Mouse (Mus musculus) kidney, adult 2 months (tissue): ENCODE data around the gene Snx21.

Experiments
- CTCF ChIP-seq: fragments of 200-500 bp; conservative IDR thresholded peaks from 2 replicates; pipeline ENCODE4 v1.5.1; 2011; ENCODE audit warnings: low read depth, mild to moderate bottlenecking, control low read depth, low read length, moderate library complexity, mixed read lengths; ENCODE audit not compliant: insufficient read depth, insufficient read length
- POLR2A ChIP-seq: fragments of 200-500 bp; IDR thresholded peaks from one replicate; pipeline ENCODE4 v1.6.1; 2011; ENCODE audit warnings: low read depth, low read length, control low read depth

DNA sequence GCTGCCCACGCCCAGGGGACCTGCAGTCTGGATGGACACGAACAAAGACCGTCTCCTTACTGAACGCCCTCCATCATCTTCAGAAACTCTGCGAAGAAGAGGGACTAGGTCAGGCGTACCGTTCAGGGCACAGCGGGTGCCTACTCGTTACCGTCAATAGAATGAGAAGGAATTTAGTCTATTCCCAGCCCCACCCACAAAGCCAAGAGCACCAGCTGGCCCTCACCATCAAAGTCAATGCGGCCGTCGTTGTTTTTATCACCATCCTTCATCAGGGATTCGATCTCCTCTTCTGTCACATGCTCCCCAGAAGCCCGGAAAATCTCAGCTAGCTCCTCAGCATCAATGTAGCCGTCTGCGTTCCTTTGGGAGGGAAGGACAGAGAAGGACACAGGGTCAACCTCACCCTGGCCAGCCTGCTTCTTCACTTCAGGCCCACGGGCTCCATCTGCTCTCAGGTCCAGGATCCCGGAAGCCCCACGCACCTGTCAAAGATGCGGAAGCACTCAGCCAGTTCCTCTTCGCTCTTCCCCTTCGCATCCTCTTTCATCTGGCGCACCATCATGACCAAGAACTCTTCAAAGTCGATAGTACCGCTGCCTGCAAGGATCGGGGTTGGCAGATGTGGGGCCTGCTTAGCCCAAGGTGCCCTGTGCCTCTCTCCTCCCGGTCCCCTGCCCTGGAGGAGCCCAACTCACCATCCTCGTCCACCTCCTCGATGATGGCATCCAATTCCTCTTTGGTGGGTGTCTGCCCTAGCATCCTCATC, 8.2 kb upstream of the Snx21 start:
- TF ChIP-seq CTCF (no peak), POLR2A (no peak)
